Mouse (Mus musculus) CH12F3 (cell line): ENCODE data around the gene Tstd2.

Experiments used
- in situ Hi-C: fragments of 300-500 bp; cut with MboI; formaldehyde crosslinking; loops from 2 replicates; pipeline ENCODE4 v1.14.3; 2020; ENCODE audit warnings: low sequenced_read_pairs

Gene Tstd2

GRCm38 (mm10) chr4:46120767-46121166 lies 17.7 kb downstream of the Tstd2 start:
- in situ Hi-C loops: no loop called here

- in situ Hi-C loops: no loop called here
Measured at GRCm38 (mm10) chr4:46119514-46120094, 18.9 kb downstream of the Tstd2 start.

- in situ Hi-C loops: no loop called here
Measured at GRCm38 (mm10) chr4:46117536-46117935, 21.0 kb downstream of the Tstd2 start.

GRCm38 (mm10) chr4:46116544-46117175 lies 21.8 kb downstream of the Tstd2 start:
- in situ Hi-C loops: no loop called here

GRCm38 (mm10) chr4:46115308-46115707 lies 23.2 kb downstream of the Tstd2 start:
- in situ Hi-C loops: no loop called here

GRCm38 (mm10) chr4:46111361-46111760 lies 27.1 kb downstream of the Tstd2 start:
- in situ Hi-C loops: no loop called here

GRCm38 (mm10) chr4:46110084-46110483 lies 28.4 kb downstream of the Tstd2 start:
- in situ Hi-C loops: no loop called here

- in situ Hi-C loops: no loop called here
Measured at GRCm38 (mm10) chr4:46102078-46102769, 36.3 kb downstream of the Tstd2 start.

- in situ Hi-C loops: no loop called here
Measured at GRCm38 (mm10) chr4:46101211-46101711, 37.2 kb downstream of the Tstd2 start.

GRCm38 (mm10) chr4:46100539-46100938 lies 38.0 kb downstream of the Tstd2 start:
- in situ Hi-C loops: no loop called here

- in situ Hi-C loops: no loop called here
Measured at GRCm38 (mm10) chr4:46099132-46099531, 39.4 kb downstream of the Tstd2 start.

- in situ Hi-C loops: no loop called here
Measured at GRCm38 (mm10) chr4:46097591-46097990, 40.9 kb downstream of the Tstd2 start.

- in situ Hi-C loops: no loop called here
Measured at GRCm38 (mm10) chr4:46096546-46096945, 41.9 kb downstream of the Tstd2 start.

GRCm38 (mm10) chr4:46095826-46096159 lies 42.7 kb downstream of the Tstd2 start:
- in situ Hi-C loops: no loop called here

GRCm38 (mm10) chr4:46094916-46095825 lies 43.3 kb downstream of the Tstd2 start:
- in situ Hi-C loops: no loop called here

GRCm38 (mm10) chr4:46092429-46093076 lies 45.9 kb downstream of the Tstd2 start:
- in situ Hi-C loops: no loop called here

GRCm38 (mm10) chr4:46089524-46090125 lies 48.9 kb downstream of the Tstd2 start:
- in situ Hi-C loops: no loop called here

- in situ Hi-C loops: no loop called here
Measured at GRCm38 (mm10) chr4:46087852-46088251, 50.6 kb downstream of the Tstd2 start.

GRCm38 (mm10) chr4:46087427-46087771 lies 51.1 kb downstream of the Tstd2 start:
- in situ Hi-C loops: no loop called here

GRCm38 (mm10) chr4:46086718-46087426 lies 51.6 kb downstream of the Tstd2 start:
- in situ Hi-C loops: no loop called here
